Mouse (Mus musculus): ENCODE data around the gene Rmdn3.

Gene Rmdn3

DNA sequence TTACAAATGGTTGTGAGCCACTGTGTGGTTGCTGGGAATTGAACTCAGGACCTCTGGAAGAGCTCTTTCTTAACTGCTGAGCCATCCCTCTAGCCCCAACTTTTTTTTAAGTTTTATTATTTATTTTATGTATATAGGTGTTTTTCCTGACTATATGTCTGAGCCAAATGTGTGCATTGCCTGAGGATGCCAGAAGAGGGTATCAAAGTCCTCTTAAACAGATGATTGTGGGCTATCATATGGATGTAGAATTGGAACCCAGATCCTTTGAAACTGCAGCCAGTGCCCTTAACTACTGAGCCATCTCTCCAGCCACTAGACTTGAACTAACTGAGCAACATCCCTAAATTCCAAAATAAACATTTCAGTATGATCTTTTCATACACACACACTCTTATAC, 55.3 kb downstream of the Rmdn3 start:
- DNase-seq (ENCODE audit: low read depth, low spot score), result no peak
